Mouse (Mus musculus) layer of hippocampus, adult 18-20 months (tissue): ENCODE measurements at regions not wholly inside any gene's neighbourhood (a gene's known extent, or its start where the extent isn't known, plus 50 kb on each side); places are given as distances from the start of the nearest gene placed in this dataset.
"Not testable (repeated sequence)": the region's sequence is repeated elsewhere in the genome, so short reads cannot be mapped to it uniquely, and the experiment has no call there.

Experiments
- DNase-seq, 2 experiments: peaks; one replicate each; pipeline ENCODE4 v3.0.0; 2022; ENCODE audit warnings: low spot score in 2 of 2

DNA sequence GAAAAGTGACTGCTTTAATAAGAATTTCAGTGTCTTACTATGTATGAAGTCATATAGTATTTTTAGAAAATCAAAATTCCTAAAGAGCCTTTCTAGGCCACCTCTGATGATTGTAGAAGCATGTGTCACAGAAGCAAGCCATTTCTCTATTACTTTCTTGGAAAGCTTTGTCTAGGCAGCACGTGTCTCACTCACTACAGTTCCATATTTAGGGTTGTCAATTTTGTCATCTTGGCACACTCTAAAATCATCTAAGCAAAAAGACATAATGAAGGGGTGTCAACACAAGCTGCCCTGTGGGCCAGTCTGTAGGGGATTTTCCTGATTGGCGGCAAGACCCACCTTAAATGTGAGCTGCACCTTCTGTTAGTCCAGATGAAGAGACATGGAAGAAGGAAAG is 723.1 kb upstream of the Brinp1 start:
- DNase-seq = no peak

DNA sequence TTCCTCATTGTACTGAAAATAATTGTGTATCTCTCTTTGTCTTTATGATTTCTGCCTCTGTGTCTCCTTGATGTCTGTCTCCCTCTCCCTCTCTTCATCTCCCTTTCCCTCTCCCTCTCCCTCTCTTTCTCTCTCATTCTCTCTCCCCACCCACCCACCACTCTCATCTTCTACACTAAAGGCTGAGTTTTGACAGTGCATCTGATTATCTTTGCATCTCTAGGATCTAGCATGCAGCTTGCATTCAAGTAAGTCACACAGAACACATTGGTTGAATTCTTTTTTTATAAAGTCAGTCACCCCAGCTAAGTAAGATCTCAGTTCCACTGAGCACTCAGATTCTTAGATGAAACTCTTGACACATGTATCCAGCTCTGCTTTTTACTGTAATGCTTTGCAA is 719.3 kb upstream of the Brinp1 start:
- no peak for DNase-seq

DNA sequence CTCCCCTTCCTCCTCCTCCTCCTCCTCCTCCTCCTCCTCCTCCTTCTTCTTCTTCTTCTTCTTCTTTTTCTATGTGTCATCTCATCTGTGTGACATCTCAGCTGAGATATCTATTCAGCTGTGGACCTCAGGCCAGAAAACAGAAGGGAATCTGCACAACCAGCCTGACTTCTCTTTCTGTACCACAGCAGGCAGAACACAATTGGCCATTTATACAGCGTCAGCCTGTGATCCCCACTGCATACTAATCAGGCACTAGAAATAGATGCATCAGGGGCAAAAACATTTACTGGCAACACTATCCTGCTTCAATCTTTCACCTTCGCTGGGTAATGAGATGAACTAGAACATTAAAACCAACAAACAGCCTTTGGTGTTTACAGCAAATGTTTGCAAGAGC is 674.7 kb upstream of the Brinp1 start:
- DNase-seq = peak in 1 of 2 experiments; percentile 46

DNA sequence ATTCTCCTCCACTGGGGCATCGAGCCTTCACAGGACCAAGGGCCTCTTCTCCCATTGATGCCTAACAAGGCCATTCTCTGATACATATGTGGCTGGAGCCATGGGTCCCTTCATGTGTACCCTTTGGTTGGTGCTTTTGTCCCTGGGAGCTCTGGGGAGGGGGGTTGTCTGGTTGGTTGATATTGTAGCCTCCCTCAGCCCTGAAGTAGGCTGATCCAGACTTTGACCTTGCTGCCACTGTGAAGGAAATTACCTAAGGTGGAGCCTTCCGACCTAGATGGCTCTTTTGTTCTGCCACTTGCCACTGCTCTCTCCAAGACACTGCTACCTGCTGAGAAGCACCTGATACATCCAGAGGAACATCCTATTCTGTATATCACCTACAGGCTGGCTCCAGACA is 672.2 kb upstream of the Brinp1 start:
- not testable (repeated sequence) for DNase-seq

DNA sequence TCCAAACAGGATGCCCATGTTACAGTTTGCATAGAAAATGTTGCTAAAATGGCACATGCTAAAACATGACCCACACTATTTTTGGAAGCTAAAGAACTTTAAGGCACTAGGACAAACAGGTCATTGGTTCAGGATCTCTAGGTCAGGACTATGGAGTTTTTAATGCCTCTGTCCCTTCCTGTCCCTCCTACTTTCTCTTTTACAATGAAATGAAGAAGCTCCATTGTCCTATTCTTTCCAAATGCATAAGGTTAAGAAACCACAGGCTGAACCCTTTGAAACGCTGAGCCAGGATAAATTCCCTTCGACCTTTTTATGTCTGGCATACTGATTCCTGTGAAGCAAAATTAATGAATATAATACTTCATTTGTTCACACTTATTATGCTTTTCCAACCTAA is 671.6 kb upstream of the Brinp1 start:
- DNase-seq = no peak

DNA sequence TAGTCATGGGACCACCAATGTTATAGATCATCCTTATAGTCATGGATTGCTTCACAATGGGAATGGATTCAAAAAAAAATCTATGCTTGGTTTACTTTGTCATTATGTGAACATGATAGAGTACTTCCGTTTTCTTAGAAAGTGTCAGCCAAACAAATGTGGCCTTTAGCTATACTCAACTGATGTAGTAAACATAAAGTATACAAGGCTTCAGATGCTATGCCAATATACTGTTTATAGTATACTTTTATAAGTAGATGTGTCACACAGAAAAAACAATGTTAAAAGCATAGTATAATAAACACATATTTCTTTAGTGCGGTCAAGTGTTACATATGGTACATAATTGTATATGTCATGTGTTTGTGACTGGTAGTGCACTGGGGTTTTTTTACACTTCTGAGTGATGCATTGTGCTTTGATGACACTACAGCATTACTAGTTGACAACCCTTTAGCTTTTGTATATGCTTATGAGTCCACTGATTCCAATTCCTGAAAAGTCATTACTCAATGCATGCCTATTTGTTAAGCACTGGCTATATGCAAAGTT is 666.9 kb upstream of the Brinp1 start:
- no peak for DNase-seq

DNA sequence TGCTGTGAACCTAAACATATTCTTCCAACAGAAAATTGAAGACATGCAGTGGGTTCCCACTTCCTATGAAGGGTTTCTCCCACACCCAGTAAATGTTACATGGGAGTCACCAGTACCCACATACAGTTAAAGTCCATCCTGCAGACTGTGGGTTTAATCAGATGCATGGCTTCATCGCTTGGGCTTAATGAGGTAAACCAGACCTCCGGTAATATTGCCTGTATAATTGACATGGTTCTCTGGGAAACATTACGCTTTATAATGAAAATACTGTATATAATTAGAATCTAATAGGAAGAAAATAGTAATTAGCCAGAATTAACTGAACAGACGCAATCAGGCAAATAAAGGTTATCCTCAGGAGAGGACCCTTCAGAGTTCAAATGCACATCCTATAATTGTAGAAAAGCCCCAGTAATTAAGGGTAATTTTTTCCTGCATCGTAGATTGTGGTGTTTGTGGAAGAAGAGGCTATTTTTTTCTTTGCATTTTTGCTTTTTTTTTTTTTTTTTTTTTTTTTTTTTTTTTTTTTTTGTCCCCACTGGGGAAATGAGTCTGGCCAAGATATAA is 664.0 kb upstream of the Brinp1 start:
- no peak for DNase-seq

DNA sequence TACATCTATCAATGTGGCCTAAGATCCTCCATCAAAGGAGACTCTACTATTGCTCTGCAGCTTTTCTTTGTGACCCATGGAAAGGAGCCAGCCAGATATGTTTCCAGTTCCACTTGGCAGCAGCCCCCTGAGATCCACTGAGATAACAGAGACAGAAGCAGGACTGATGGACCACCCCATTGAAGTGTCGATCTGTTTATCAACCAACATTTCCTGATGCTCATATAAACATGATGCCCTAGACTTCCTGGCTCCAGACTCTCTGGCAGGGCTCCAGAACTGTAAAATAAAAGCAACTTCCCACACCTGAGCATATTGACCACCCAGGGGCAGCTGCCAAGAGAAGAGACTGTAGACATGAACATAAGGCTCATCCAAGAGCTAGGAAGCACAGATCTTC is 660.7 kb upstream of the Brinp1 start:
- no peak for DNase-seq

DNA sequence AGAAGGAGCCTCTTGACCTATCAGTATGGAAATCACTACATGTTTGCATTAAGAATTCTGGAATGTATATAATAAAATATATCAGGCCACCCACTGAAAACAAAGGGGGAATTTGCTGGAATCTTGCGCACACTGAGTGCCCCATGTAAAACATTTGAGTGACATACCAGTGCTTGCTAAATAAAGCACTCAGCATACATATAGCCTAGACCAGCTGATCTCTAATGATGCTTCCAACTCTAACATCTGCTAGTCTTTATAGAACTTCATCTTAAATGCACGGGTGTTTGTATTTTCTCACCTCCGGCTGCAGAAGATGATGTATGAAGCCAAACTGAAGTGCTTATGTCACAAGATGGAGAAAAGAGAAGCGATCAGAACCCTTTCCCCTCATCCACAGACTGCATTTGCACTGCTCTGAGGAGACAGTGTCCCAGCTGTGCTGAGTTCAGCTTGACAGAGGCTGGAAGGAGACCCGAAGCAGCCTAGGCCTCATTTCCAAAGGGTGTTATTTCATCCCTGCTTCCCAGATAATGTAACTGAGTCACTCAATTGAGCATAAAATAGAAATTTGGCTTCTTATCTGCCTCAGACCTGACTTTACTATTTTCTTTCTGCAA is 657.6 kb upstream of the Brinp1 start:
- no peak for DNase-seq

DNA sequence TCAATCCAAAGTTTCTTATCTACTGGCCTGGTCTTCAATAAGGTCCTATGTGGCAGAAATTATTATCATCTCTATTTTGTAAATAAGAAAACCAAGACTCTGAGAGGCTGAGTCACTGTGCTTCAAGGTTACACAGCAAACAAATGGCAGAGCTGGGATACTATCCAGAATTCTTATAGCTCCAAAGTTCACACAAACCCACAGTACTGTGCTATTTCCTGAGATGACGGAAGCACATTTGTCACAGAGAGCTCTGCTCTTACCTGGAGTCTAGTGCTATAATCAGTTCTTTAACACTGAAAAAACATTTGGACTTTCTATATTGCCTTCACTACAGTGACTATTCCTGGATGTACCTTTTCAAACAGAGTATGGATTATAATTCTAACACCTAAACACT is 654.7 kb upstream of the Brinp1 start:
- DNase-seq = no peak

DNA sequence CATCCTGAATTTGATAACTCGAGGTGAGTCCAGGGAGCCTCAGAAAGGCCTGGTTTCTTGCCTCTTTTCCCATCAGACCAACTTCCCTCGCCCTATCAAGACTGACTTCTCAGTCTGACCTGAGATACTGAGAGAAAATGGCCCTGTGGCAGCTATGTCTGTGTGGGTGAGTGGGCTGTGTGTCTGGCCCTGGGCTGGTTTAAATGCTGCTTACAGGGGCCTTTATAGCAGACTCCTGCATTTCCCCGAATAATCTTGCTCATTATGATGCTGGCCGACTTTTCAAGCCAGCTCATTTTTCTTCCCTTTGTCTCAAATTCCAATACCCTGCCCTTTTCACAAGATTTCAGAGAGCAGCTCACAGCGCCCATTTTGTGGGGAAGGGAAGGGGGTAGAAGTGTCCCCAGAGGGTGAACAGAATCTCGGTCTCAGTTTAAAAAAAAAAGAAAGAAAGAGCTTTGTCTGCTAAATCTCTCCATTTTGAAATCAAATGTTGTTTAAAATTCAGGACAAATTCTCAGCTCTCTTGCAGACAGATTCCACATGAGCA is 642.9 kb upstream of the Brinp1 start:
- DNase-seq = no peak

DNA sequence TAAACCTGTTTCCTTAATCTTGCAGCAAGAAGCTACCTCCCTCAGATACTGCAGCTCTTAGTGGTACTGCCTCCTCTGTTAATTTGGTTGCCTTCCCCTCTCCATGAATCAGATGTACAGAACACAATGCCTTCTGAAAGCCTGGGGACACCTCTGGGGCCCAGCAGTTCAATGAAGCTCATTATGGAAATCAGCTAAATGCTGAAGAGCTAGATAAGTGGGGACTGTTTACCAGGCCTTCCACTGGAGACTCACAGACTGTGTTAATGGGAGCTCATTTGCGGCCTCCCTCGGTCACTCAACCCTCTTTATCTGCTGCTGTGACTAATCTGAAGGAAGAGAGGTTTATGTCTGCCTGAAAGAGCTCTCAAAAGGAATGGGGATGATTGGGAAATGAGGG is 639.8 kb upstream of the Brinp1 start:
- DNase-seq = no peak

DNA sequence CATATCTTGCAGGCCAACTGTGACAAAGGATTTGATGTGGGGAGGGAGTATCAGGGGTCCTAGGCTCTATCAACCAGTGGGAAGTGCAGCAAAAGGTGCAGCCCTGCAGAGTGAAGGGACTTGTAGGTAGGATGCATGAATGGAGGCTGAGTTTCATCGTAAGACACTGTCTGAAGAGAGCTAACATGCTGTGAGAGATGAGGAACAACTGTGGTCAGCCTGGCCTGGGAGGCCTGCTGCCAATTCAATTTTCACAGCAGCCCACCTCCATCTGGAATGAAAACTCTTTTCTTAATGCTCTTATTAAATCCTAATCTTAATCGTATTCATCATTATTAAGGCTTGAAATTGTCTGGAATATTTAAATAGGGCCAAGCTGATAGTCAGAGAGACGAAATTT is 622.1 kb upstream of the Brinp1 start:
- DNase-seq = no peak

DNA sequence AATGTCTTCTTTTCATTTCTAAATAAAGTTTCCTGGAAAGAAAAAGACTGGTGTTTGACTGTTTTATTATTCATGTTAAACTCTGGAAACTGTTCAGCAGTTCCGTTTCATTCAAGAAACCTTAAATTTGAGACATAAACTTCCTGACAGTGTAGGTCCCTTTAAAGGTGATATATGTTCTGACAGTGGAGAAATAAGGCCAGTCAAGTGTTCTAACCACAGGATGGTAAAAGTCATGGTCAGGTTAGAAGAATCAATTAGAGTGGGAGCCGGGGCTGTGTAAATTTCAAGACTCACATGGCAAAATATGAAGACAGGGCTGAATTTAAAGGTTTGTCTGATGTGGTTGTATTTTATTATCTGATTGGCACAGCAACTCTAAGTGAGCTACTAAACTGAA is 593.9 kb upstream of the Brinp1 start:
- DNase-seq = no peak

DNA sequence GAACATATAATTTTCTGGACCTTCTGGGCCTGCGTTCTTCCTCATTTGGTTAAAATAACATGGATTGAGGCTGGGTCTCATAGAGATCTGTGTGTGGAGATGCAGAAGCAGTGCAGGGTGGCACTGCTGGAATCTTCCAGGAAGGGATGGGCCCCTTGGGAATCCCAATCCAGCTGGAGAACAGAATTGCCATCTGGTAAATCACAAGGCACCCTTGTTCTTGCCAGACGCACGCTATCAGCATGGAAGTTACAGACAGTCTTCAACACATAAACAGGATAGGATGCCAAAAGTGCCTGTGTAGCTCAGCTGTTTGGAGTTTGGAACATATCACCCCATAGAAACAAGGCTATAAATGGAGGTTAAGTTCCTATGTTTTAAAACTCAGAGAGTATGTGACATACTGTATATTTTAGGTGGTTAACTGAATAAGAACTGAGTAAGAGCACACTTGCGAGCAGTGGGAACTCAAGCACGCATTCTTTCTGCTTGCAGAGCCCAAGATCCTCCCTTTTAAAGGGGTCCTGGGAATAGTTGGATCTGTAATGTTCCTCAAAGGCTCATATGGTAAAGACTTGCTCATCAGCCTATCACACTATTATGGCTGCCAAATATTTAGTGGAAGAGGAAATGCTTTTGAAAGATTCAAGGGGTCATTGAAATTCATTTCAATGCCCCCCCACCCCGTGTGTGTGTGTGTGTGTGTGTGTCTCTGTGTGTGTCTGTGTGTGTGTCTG is 584.1 kb upstream of the Brinp1 start:
- DNase-seq = peak; percentile 67 to 78

DNA sequence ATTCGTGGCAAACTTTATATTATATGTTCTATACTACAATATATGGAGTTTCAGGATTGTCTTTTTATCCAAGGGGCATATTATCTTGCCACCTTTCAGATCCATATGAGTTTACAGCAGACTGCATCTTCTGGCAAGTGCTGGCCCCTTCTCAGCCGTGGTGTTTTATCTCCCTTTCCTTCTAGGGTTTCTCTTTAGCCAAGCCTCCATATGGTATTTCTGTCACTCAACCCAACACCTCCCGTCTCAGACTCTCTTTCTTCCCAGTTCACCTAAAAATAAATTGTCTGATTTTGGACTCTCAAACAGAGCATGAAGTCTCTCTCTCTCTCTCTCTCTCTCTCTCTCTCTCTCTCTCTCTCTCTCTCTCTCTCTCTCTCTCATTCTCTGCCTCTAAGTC is 578.9 kb upstream of the Brinp1 start:
- DNase-seq = no peak

DNA sequence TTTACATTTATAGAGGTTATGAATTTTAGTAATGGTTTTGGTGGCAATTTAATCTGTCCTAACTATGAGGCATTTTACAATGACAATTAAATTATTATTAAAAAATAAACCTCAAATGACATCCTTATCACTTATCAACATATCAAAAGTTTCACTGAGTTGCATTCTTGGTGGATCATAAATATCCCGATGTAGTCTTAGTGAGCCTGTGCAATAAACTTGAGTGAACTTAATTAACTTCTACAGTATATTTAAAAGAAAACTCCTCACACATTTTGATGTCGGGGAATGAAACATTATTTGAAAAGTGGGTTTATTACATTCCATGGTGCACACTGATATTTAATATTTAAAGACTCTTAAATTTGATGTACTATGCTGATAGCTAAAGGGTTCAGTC is 568.9 kb upstream of the Brinp1 start:
- no peak for DNase-seq

DNA sequence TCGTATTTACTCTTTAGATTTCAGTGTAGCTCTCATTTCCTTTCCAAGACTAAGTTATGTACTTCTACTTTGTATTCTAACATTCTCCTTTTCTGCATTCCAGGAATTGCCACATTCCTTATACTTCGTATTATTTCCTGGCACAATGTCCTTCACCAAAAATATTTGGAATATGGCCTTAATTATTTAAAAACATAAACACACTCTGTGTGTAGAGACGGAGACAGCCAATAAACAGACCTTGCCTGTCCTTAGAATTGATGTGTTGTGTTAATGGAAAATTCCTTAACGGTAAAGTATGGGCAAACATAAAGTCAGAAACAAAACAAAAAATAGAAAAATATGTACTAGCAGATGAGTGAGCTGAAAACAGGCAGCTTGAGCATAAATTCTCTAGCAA is 554.1 kb upstream of the Brinp1 start:
- DNase-seq = no peak

DNA sequence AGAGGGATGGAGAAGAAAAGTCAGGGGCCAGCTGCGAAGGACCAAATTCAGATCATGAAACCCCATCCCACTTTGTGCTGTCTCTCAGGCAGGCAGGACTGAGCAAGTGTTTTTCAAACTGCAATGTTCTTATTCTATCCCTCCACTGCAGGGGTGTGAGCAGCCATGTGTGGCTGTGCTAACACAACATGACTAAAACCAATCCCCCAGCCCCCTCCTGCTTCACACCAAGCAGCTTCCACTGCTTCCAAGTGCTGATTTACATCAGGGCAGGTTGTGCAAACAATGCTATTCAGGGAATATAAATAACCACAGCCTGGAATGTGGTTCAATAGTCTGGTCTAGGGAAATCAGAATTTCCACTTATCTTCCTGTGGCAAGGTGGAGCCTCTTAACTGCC is 517.0 kb upstream of the Brinp1 start:
- DNase-seq = peak in 1 of 2 experiments; percentile 11

DNA sequence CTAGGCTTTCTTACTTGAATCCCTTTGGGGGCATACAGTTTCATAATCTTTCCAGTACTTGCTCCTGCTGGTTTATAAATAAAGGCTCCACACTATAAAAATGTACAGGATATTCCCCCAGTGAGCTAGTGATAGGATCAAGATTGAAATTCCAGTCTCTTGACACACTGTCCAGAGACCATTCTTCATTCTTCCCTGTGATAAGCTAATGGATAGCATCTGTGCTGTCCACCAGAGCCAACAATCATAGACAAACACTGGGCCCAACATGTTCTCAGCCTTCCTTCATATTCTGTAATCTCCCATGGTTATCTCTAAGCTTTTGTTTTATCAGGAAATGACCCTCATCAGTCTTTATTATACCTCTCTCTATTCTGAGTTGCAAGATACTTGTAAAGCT is 505.8 kb upstream of the Brinp1 start:
- DNase-seq = no peak

DNA sequence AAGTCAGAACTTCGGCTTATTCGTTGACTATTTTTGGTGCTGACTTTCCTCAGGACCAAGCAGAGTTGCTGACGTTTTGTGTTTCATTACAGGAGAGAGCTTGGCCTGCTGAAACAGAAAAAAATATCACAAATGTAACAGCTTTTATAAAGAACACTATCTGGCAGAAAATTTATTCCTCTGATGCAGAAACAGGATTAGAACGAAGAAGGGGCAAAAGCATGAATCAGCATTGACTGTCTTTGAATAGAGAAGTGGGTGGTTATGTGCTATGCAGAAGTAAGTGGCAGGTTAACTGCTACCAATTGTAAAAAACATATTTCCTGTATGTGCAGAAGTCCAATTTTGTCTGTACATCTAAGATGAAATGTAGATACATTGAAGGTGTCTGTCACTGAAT is 502.2 kb upstream of the Brinp1 start:
- peak in 1 of 2 experiments; percentile 9 for DNase-seq

DNA sequence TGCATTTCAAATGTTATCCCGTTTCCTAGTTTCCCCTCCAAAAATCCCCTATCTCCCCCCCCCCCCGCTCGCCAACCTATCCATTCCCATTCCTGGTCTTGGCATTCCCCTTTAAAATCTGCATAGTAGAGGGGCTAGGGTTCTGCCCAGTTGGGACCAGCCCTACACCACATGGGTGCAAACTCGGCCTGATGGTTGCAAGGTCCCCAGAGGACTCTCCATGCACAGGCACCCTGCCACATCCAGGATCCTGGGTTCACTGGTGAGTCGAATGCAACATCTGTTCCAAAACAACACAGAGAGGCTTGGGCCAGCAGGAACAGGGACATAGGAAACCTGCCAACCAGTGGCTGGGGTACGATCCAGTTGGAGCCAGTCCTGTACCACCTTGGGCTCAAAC is 492.0 kb upstream of the Brinp1 start:
- DNase-seq = no peak
